Mouse (Mus musculus): ENCODE measurements at regions not wholly inside any gene's neighbourhood (a gene's known extent, or its start where the extent isn't known, plus 50 kb on each side); places are given as distances from the start of the nearest gene placed in this dataset.

DNA sequence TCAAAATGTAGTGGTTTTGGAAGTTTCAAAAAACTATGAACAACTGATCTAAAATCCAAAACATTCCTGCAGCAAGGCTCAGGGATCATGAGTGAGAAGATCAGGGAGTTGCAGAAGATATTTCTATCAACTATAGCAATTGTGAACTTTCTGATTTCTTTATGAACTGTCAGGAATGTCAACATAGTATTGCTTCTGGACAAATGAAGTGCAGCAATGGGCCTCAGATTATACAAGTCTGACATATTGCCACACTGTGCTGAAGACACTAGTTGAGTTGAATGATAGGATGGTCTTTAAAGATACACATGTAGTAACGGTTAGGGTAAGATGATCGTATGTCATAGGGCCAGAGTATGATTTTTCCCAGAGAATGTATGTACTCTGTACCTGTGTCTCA is 290.4 kb upstream of the Meox2 start:
- no peaks in the 10 kb centered on the region for H3K36me3 ChIP-seq (ENCODE audit: control insufficient read depth, insufficient read depth)
- H3K27ac ChIP-seq (ENCODE audit: low read length) = no peak overlapping the region
- no peak overlapping the region for H3K4me3 ChIP-seq (ENCODE audit: low read length)
- WGBS = 86% methylated on average over 2 of the region's 2 CpGs
- H3K4me1 ChIP-seq (ENCODE audit: control insufficient read depth, insufficient read depth, low read length) = no peaks in the 10 kb centered on the region
- no peak for ATAC-seq (replicated peaks; ENCODE audit: extremely low read depth, insufficient read depth, low FRiP score)
- no peaks in the 10 kb centered on the region for H3K9me3 ChIP-seq (replicated peaks; ENCODE audit: control insufficient read depth, low read length)
- no peak overlapping the region for H3K4me2 ChIP-seq (ENCODE audit: low read depth, low read length)
- no peak overlapping the region for H3K9ac ChIP-seq (ENCODE audit: low read length)
- H3K27me3 ChIP-seq (ENCODE audit: control insufficient read depth, insufficient read depth, low read length) = no peaks in the 10 kb centered on the region

DNA sequence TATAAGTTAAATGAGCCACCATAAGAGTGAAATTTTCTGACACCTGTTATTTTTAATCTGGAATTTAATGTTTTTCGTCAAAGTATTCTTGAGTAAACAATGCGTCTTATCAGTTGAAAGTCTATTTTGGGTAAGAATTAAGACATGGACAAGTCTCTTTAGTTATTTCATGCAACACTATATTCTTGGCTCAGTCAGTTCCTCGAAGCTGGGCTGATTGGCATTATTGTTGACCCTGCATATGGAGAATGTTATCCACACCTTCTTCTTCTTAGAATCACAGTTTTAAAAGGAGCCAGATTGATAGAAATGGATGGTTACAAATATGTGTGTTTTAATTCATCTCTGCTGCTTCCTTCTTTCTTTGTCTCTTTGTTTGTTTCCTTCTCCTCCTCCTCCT is 289.5 kb upstream of the Meox2 start:
- H3K27me3 ChIP-seq (ENCODE audit: control insufficient read depth, insufficient read depth, low read length) = no peaks in the 10 kb centered on the region
- 59% methylated on average over 3 of the region's 3 CpGs for WGBS
- no peak overlapping the region for H3K4me3 ChIP-seq (ENCODE audit: low read length)
- H3K36me3 ChIP-seq (ENCODE audit: control insufficient read depth, insufficient read depth) = no peaks in the 10 kb centered on the region
- H3K9ac ChIP-seq (ENCODE audit: low read length) = no peak overlapping the region
- H3K4me2 ChIP-seq (ENCODE audit: low read depth, low read length) = no peak overlapping the region
- H3K9me3 ChIP-seq (replicated peaks; ENCODE audit: control insufficient read depth, low read length) = no peaks in the 10 kb centered on the region
- no peak overlapping the region for H3K27ac ChIP-seq (ENCODE audit: low read length)
- no peak for ATAC-seq (replicated peaks; ENCODE audit: extremely low read depth, insufficient read depth, low FRiP score)
- H3K4me1 ChIP-seq (ENCODE audit: control insufficient read depth, insufficient read depth, low read length) = no peaks in the 10 kb centered on the region

DNA sequence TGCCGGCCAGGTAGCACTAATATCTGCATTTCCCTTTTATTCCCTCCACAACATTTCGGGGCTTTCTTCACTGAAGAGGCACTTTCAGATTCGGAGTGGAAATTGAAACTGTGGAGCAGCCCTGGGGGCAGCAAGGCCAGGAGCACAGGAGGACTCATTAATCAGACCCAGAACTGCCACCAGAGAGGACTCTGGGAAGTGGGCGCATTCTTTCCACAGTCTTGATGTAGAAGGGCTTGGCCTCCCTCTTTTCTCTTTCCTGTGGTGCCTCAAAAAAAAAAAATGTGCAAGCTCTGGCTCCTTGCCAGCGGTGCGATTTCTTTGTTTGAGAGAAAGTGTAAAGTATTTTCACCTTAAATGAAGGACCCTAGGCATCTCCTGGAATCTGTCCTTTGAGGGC is 281.6 kb upstream of the Meox2 start:
- Histone ChIP-seq H3K27ac (ENCODE audit: low read length) (no peak overlapping the region), H3K27me3 (ENCODE audit: control insufficient read depth, insufficient read depth, low read length) (no peaks in the 10 kb centered on the region), H3K4me2 (ENCODE audit: low read depth, low read length) (no peak overlapping the region), H3K4me3 (ENCODE audit: low read length) (no peak overlapping the region), H3K4me1 (ENCODE audit: control insufficient read depth, insufficient read depth, low read length) (peaks cover 4% of the 10 kb centered on the region; the same call in 1 of the 2 replicates), H3K9me3 (replicated peaks; ENCODE audit: control insufficient read depth, low read length) (no peaks in the 10 kb centered on the region), H3K36me3 (ENCODE audit: control insufficient read depth, insufficient read depth) (no peaks in the 10 kb centered on the region), H3K9ac (ENCODE audit: low read length) (no peak overlapping the region)
- 62% methylated on average over 6 of the region's 6 CpGs for WGBS
- no peak for ATAC-seq (replicated peaks; ENCODE audit: extremely low read depth, insufficient read depth, low FRiP score)

DNA sequence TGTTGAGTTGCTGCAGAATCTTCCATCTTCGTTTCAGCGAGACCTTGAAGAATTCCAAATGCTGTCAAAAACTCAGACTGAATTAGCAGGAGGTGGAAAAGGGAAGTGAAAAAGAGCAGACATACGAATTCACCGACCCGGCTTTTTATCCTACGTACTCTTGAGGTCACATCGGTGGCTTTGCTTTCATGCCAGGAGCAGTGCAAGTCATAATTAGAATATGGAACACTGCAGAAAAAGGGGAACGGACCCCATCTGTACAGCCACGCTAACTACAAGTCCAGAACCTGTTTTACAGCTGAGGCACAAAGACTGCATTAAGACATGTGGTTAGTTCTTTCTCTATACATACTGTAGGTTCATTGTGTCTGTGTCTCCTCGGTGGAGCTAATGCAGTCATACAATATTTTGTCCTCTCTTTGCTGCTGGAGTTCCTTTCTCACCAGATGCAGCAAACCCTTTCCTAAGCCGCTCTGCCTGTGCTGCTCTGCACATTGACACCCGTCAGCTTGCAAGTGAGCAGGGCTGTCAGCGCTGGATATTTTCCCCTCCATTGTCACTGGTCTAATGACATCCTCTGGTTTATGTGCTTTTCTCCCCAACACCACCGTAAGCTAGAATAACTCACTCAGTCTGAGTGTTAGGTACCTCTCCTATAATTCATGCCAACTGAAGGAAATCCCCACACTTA is 276.9 kb upstream of the Meox2 start:
- Histone ChIP-seq H3K9me3 (replicated peaks; ENCODE audit: control insufficient read depth, low read length) (no peaks in the 10 kb centered on the region), H3K9ac (ENCODE audit: low read length) (no peak overlapping the region), H3K4me1 (ENCODE audit: control insufficient read depth, insufficient read depth, low read length) (peaks cover 4% of the 10 kb centered on the region; the same call in 1 of the 2 replicates), H3K4me3 (ENCODE audit: low read length) (no peak overlapping the region), H3K27me3 (ENCODE audit: control insufficient read depth, insufficient read depth, low read length) (no peaks in the 10 kb centered on the region), H3K36me3 (ENCODE audit: control insufficient read depth, insufficient read depth) (no peaks in the 10 kb centered on the region), H3K27ac (ENCODE audit: low read length) (no peak overlapping the region), H3K4me2 (ENCODE audit: low read depth, low read length) (peak overlapping the region; percentile 2; the same call in 1 of the 2 replicates)
- no peak for ATAC-seq (replicated peaks; ENCODE audit: extremely low read depth, insufficient read depth, low FRiP score)
- 55% methylated on average over 14 of the region's 14 CpGs for WGBS

DNA sequence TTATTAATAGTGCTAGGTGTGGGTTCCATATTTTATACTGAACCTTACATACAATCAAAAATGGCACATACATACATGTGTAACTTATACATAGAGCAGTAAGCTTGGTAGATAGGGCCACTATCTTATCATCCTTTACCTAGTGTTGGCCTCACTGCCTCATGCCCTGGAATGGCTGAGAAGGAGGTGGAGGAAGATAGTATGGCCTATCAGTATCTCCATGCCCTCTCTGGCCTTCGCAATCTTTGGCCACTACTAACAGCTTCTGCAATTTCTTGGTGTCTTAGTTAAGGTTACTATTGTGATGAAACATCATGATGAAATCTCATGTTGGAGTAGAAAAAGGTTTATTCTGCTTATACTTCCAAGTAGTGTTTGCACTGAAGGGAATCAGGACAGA is 265.4 kb upstream of the Meox2 start:
- H3K4me1 ChIP-seq (ENCODE audit: control insufficient read depth, insufficient read depth, low read length) = no peaks in the 10 kb centered on the region
- no peaks in the 10 kb centered on the region for H3K9me3 ChIP-seq (replicated peaks; ENCODE audit: control insufficient read depth, low read length)
- no peaks in the 10 kb centered on the region for H3K27me3 ChIP-seq (ENCODE audit: control insufficient read depth, insufficient read depth, low read length)
- no peak overlapping the region for H3K9ac ChIP-seq (ENCODE audit: low read length)
- no peak for ATAC-seq (replicated peaks; ENCODE audit: extremely low read depth, insufficient read depth, low FRiP score)
- no peaks in the 10 kb centered on the region for H3K36me3 ChIP-seq (ENCODE audit: control insufficient read depth, insufficient read depth)
- no peak overlapping the region for H3K4me3 ChIP-seq (ENCODE audit: low read length)
- H3K27ac ChIP-seq (ENCODE audit: low read length) = no peak overlapping the region
- H3K4me2 ChIP-seq (ENCODE audit: low read depth, low read length) = no peak overlapping the region
- WGBS = 83% methylated on average over 1 of the region's 1 CpGs

DNA sequence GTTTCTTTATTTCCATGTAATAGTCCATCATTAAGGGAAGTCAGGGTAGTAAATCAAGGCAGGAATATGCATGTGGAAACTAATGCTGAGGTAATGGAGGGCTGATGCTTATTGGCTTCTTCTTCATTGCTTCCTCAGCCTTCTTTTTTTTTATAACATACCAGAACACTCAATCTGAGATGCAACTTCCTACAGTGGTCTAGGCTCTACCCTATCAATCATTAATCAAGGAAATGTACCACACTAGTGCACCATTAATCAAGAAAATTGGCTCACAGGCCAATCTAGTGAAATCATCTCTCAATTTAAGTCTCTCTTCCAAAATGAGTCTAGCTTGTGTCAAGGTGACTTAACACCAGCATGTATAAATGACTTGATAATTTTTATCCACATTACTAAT is 263.2 kb upstream of the Meox2 start:
- Histone ChIP-seq H3K36me3 (ENCODE audit: control insufficient read depth, insufficient read depth) (no peaks in the 10 kb centered on the region), H3K27ac (ENCODE audit: low read length) (no peak overlapping the region), H3K4me2 (ENCODE audit: low read depth, low read length) (no peak overlapping the region), H3K4me3 (ENCODE audit: low read length) (no peak overlapping the region), H3K27me3 (ENCODE audit: control insufficient read depth, insufficient read depth, low read length) (no peaks in the 10 kb centered on the region), H3K4me1 (ENCODE audit: control insufficient read depth, insufficient read depth, low read length) (no peaks in the 10 kb centered on the region), H3K9ac (ENCODE audit: low read length) (no peak overlapping the region), H3K9me3 (replicated peaks; ENCODE audit: control insufficient read depth, low read length) (no peaks in the 10 kb centered on the region)
- ATAC-seq (replicated peaks; ENCODE audit: extremely low read depth, insufficient read depth, low FRiP score) = no peak

DNA sequence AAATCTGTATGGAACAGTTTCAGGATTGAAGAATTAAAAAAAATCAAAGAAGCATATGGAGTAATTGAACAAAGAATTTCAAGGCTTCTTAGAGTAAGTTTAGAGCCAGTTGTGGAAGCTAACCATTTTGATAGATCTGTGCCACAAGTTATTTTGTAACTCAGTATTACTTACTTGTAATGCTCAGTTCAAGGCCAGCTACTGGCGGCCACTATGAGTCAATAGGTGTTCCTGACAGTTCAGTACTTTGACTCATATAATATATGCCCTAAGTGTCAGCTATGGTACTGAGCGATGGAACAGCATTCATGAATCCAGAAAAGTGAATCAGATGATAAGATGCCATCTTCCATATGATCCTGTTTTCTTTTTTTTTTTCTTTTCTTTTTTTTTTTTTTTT is 259.3 kb upstream of the Meox2 start:
- no peaks in the 10 kb centered on the region for H3K4me1 ChIP-seq (ENCODE audit: control insufficient read depth, insufficient read depth, low read length)
- H3K27me3 ChIP-seq (ENCODE audit: control insufficient read depth, insufficient read depth, low read length) = no peaks in the 10 kb centered on the region
- no peak overlapping the region for H3K27ac ChIP-seq (ENCODE audit: low read length)
- WGBS = 88% methylated on average over 2 of the region's 2 CpGs
- H3K4me2 ChIP-seq (ENCODE audit: low read depth, low read length) = no peak overlapping the region
- no peak overlapping the region for H3K4me3 ChIP-seq (ENCODE audit: low read length)
- ATAC-seq (replicated peaks; ENCODE audit: extremely low read depth, insufficient read depth, low FRiP score) = no peak
- no peak overlapping the region for H3K9ac ChIP-seq (ENCODE audit: low read length)
- no peaks in the 10 kb centered on the region for H3K9me3 ChIP-seq (replicated peaks; ENCODE audit: control insufficient read depth, low read length)
- H3K36me3 ChIP-seq (ENCODE audit: control insufficient read depth, insufficient read depth) = no peaks in the 10 kb centered on the region

DNA sequence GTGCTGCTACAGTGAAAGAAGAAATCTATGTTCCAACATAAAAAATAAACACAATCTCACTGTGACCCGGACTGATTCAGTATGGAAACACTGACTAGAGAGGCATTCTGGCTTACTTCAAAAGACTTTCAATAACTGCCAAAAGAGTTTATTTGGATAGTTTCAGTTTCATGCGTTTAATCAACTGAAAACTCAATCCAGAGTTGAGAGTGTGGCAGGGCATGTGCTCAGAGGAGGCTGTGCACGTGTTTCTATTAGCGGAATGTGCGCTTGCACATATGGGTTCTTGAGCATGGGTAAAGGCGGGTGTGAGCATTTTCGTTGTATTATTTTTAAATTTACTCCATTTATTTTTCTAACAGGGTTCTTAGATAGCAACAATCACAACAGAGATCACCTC is 245.2 kb upstream of the Meox2 start:
- no peaks in the 10 kb centered on the region for H3K4me1 ChIP-seq (ENCODE audit: control insufficient read depth, insufficient read depth, low read length)
- H3K27me3 ChIP-seq (ENCODE audit: control insufficient read depth, insufficient read depth, low read length) = no peaks in the 10 kb centered on the region
- 76% methylated on average over 7 of the region's 7 CpGs for WGBS
- no peak overlapping the region for H3K9ac ChIP-seq (ENCODE audit: low read length)
- ATAC-seq (replicated peaks; ENCODE audit: extremely low read depth, insufficient read depth, low FRiP score) = no peak
- H3K27ac ChIP-seq (ENCODE audit: low read length) = no peak overlapping the region
- H3K4me2 ChIP-seq (ENCODE audit: low read depth, low read length) = no peak overlapping the region
- no peak overlapping the region for H3K4me3 ChIP-seq (ENCODE audit: low read length)
- H3K36me3 ChIP-seq (ENCODE audit: control insufficient read depth, insufficient read depth) = no peaks in the 10 kb centered on the region
- no peaks in the 10 kb centered on the region for H3K9me3 ChIP-seq (replicated peaks; ENCODE audit: control insufficient read depth, low read length)

DNA sequence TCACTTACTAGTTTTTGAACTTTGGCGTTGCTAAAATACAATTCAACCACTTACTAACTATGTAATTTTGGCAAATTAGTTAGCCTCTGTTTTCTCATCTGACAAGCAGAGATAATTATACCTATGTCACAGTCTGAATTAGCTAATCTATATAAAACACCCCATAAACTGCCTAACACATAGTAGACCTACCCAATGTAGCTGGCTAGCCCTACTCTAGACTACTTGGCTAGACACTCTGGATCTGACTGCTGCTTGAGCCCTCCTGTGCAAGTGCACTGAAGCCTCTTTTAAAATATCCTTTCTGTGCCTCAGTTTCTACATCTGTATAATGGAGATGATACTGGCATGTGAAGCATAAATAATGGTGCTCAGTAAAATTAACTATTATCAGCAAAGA is 227.6 kb upstream of the Meox2 start:
- Histone ChIP-seq H3K4me3 (ENCODE audit: low read length) (no peak overlapping the region), H3K9ac (ENCODE audit: low read length) (no peak overlapping the region), H3K27me3 (ENCODE audit: control insufficient read depth, insufficient read depth, low read length) (no peaks in the 10 kb centered on the region), H3K4me1 (ENCODE audit: control insufficient read depth, insufficient read depth, low read length) (no peaks in the 10 kb centered on the region), H3K27ac (ENCODE audit: low read length) (no peak overlapping the region), H3K36me3 (ENCODE audit: control insufficient read depth, insufficient read depth) (no peaks in the 10 kb centered on the region), H3K4me2 (ENCODE audit: low read depth, low read length) (no peak overlapping the region), H3K9me3 (replicated peaks; ENCODE audit: control insufficient read depth, low read length) (no peaks in the 10 kb centered on the region)
- WGBS = 92% methylated on average over 1 of the region's 1 CpGs
- ATAC-seq (replicated peaks; ENCODE audit: extremely low read depth, insufficient read depth, low FRiP score) = no peak

Measured in heart, embryonic 16.5 days (tissue).